In the genomic region with DNA sequence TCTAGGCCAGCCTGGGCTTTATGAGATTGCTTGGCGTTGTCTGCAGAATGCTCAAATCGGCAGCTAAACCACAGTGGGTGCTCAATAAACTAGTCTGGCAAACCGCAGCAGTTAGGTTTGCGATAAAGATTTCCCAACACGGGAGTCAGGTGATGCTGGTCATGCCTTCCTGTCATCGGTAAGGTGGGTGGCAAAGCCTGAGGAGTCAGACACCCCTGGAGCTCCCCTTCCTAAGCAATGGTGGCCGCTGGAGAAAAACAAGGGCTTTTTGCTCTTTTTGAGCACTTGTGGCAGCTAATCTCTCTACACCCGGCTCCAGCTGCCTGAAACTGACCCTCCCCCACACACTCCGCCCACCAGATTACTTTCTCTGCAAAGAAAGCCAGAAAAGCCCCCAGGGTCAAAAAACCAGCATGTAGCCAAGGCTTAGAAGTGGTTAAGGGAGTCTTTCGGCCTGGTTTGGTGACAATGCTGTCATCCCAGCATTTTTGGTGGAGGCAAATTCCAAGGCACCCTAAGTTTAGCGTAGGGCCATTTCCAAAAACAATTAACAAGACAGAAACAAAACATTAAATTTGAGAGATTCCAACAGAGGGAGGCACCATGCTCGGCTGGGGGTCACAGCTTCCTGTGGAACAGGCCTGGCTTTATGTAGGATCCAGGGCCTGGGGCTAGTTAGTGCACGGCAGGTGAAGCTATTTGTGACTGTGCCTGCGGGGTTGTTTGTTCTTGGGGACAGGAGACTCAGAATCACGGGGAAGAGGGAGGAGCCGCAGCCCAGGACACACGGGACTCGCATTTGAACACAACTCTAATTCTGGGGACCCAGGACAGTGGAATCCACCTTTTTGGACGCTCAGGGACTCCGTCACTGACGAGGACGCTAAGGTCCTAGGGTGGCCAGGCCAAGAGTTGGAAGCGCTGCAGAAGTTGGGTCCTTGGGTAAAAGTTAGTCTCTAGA, we compare ENCODE assay signal across 8 mouse cellular contexts. TPM values are rescaled to one million over a fixed set of nuclear protein-coding genes. Genes with fewer than 3 reads are reported as not detected.
DNase-seq lines count a peak whose midpoint lies in the region; ATAC-seq and TF ChIP-seq lines count a peak whose summit lies in the region.

No protein-coding gene starts in this region.

- peak overlapping the region; percentile 70 for H3K4me2 ChIP-seq in heart, postnatal 0 days (ENCODE audit: low read depth, low read length)
- H3K4me2 ChIP-seq in limb, embryonic 11.5 days (ENCODE audit: low read depth, severe bottlenecking) = peak overlapping the region; percentile 85

- peaks cover 24% of the 10 kb centered on the region; the same call in 1 of the 2 replicates for H3K4me1 ChIP-seq in spleen, adult 2 months (ENCODE audit: control insufficient read depth, insufficient read depth, insufficient read length)
- H3K4me1 ChIP-seq in embryonic facial prominence, embryonic 10.5 days = peaks cover 51% of the 10 kb centered on the region
- H3K4me1 ChIP-seq in heart, postnatal 0 days (ENCODE audit: control insufficient read depth, insufficient read depth) = peaks cover 27% of the 10 kb centered on the region
- peaks cover 33% of the 10 kb centered on the region for H3K4me1 ChIP-seq in limb, embryonic 11.5 days (ENCODE audit: control insufficient read depth, insufficient read depth, low read length)
- H3K4me1 ChIP-seq in midbrain, embryonic 10.5 days = peaks cover 53% of the 10 kb centered on the region

- no peak for TF ChIP-seq POLR2A in spleen, adult 2 months (IDR thresholded peaks at IDR 0.05; ENCODE audit: low read depth, low read length)

- H3K36me3 ChIP-seq in spleen, adult 2 months (ENCODE audit: control insufficient read depth, insufficient read depth, low read length) = peaks cover 6% of the 10 kb centered on the region
- H3K36me3 ChIP-seq in embryonic facial prominence, embryonic 10.5 days (replicated peaks) = peaks cover 24% of the 10 kb centered on the region
- peaks cover 25% of the 10 kb centered on the region for H3K36me3 ChIP-seq in heart, postnatal 0 days (replicated peaks; ENCODE audit: control insufficient read depth, insufficient read depth, low read length)
- H3K36me3 ChIP-seq in limb, embryonic 11.5 days (ENCODE audit: control insufficient read depth, insufficient read depth, low read length) = peaks cover 10% of the 10 kb centered on the region
- peaks cover 26% of the 10 kb centered on the region for H3K36me3 ChIP-seq in midbrain, embryonic 10.5 days

- H3K27ac ChIP-seq in spleen, adult 2 months (ENCODE audit: insufficient read depth, low read length) = peak overlapping the region; percentile 74
- H3K27ac ChIP-seq in embryonic facial prominence, embryonic 10.5 days (replicated peaks) = peak overlapping the region; percentile 92
- H3K27ac ChIP-seq in heart, postnatal 0 days (ENCODE audit: low read depth) = peak overlapping the region; percentile 93
- H3K27ac ChIP-seq in limb, embryonic 11.5 days (replicated peaks; ENCODE audit: low read depth, low read length) = peak overlapping the region; percentile 95
- peak overlapping the region; percentile 94 for H3K27ac ChIP-seq in midbrain, embryonic 10.5 days (replicated peaks)

- peak overlapping the region; percentile 57 for H3K4me3 ChIP-seq in spleen, adult 2 months (ENCODE audit: extremely low read depth, insufficient read depth, insufficient read length)
- peak overlapping the region; percentile 68 for H3K4me3 ChIP-seq in embryonic facial prominence, embryonic 10.5 days
- H3K4me3 ChIP-seq in heart, postnatal 0 days (ENCODE audit: low read depth, low read length) = peak overlapping the region; percentile 58
- peak overlapping the region; percentile 55 for H3K4me3 ChIP-seq in limb, embryonic 11.5 days (ENCODE audit: low read depth, low read length)
- peak overlapping the region; percentile 63 for H3K4me3 ChIP-seq in midbrain, embryonic 10.5 days

- no peak for DNase-seq in spleen, adult 2 months (ENCODE audit: low read depth in 1 of 2, low spot score in 2 of 2)
- DNase-seq in spleen, adult 18-20 months = no peak
- peak; percentile 81 for DNase-seq in embryonic facial prominence, embryonic 10.5 days (ENCODE audit: low spot score)
- DNase-seq in heart, postnatal 0 days (ENCODE audit: low spot score) = peak; percentile 54
- DNase-seq in limb, embryonic 11.5 days (ENCODE audit: low spot score) = peak; percentile 84
- DNase-seq in midbrain, embryonic 10.5 days (ENCODE audit: low spot score) = peak; percentile 81
- DNase-seq in thymus, postnatal 10 days (ENCODE audit: low spot score in 2 of 2) = peak; percentile 37 to 39
- no peak for DNase-seq in cerebellum, postnatal 14 days

- H3K27me3 ChIP-seq in spleen, adult 2 months (ENCODE audit: control insufficient read depth, insufficient read depth, low read length) = no peaks in the 10 kb centered on the region
- H3K27me3 ChIP-seq in embryonic facial prominence, embryonic 10.5 days (replicated peaks; ENCODE audit: low read depth, poor library complexity, severe bottlenecking) = no peaks in the 10 kb centered on the region
- no peaks in the 10 kb centered on the region for H3K27me3 ChIP-seq in heart, postnatal 0 days (ENCODE audit: control insufficient read depth, insufficient read depth, low read length)
- H3K27me3 ChIP-seq in limb, embryonic 11.5 days (ENCODE audit: control insufficient read depth, insufficient read depth, low read length) = no peaks in the 10 kb centered on the region
- H3K27me3 ChIP-seq in midbrain, embryonic 10.5 days (ENCODE audit: low read depth, poor library complexity, severe bottlenecking) = no peaks in the 10 kb centered on the region

- ATAC-seq in heart, postnatal 0 days (ENCODE audit: insufficient read depth, low read depth) = peak; percentile 28
- ATAC-seq in limb, embryonic 11.5 days (ENCODE audit: insufficient number of reproducible peaks, low FRiP score, low TSS enrichment, low read depth) = peak; percentile 27

- no peak for TF ChIP-seq EP300 in heart, postnatal 0 days (IDR thresholded peaks at IDR 0.05; ENCODE audit: low read depth)

- TF ChIP-seq CTCF in spleen, adult 2 months (IDR thresholded peaks at IDR 0.05; ENCODE audit: extremely low read depth, insufficient read depth, insufficient read length, insufficient replicate concordance) = no peak
- no peak for TF ChIP-seq CTCF in heart, postnatal 0 days (IDR thresholded peaks at IDR 0.05; ENCODE audit: low read depth)

- H3K9me3 ChIP-seq in embryonic facial prominence, embryonic 10.5 days = no peaks in the 10 kb centered on the region
- no peaks in the 10 kb centered on the region for H3K9me3 ChIP-seq in heart, postnatal 0 days (replicated peaks; ENCODE audit: control insufficient read depth, low read length)
- no peaks in the 10 kb centered on the region for H3K9me3 ChIP-seq in limb, embryonic 11.5 days (ENCODE audit: control insufficient read depth, low read length)
- no peaks in the 10 kb centered on the region for H3K9me3 ChIP-seq in midbrain, embryonic 10.5 days (replicated peaks)

- peak overlapping the region; percentile 57 for H3K9ac ChIP-seq in heart, postnatal 0 days (replicated peaks; ENCODE audit: low read depth, low read length)
- peak overlapping the region; percentile 62 for H3K9ac ChIP-seq in limb, embryonic 11.5 days (ENCODE audit: low read length)

- WGBS in spleen, adult 2 months = 17% methylated on average over 23 of the region's 23 CpGs
- WGBS in embryonic facial prominence, embryonic 10.5 days = under 1% methylated on average over 23 of the region's 23 CpGs
- WGBS in heart, postnatal 0 days = 3% methylated on average over 23 of the region's 23 CpGs
- under 1% methylated on average over 23 of the region's 23 CpGs for WGBS in limb, embryonic 11.5 days
- under 1% methylated on average over 23 of the region's 23 CpGs for WGBS in midbrain, embryonic 10.5 days

RNA-seq across cellular contexts. Expression of a gene that starts 3.0 kb away (rescaled TPM):
- 13.4 and 17.3 TPM in 2 replicates for polyA plus RNA-seq in spleen, adult 2 months (2012; rRNA removed)
- polyA plus RNA-seq in embryonic facial prominence, embryonic 10.5 days (2016; fragmentation: Nextera tagmentation; extraction: Ambion mirVana) = 67.7 and 72.2 TPM in 2 replicates
- total RNA-seq in heart, postnatal 0 days (2014; rRNA removed; ENCODE audit: low replicate concordance) = 76.8 and 78.5 TPM in 2 replicates
- polyA plus RNA-seq in heart, postnatal 0 days (2015; fragmentation: Nextera tagmentation; extraction: Ambion mirVana) = 70.9 and 73.0 TPM in 2 replicates
- 58.7 and 66.0 TPM in 2 replicates for polyA plus RNA-seq in limb, embryonic 11.5 days (2014; fragmentation: Nextera tagmentation; extraction: Ambion mirVana)
- polyA plus RNA-seq in midbrain, embryonic 10.5 days (2016; fragmentation: Nextera tagmentation; extraction: Ambion mirVana) = 59.5 and 70.0 TPM in 2 replicates

RNA-seq across cellular contexts. Expression of a gene that starts 10.4 kb away (rescaled TPM):
- 0.12 TPM in 1 of 2 replicates, not detected in the other for polyA plus RNA-seq in spleen, adult 2 months (2012; rRNA removed)
- not detected in 2 replicates for polyA plus RNA-seq in embryonic facial prominence, embryonic 10.5 days (2016; fragmentation: Nextera tagmentation; extraction: Ambion mirVana)
- total RNA-seq in heart, postnatal 0 days (2014; rRNA removed; ENCODE audit: low replicate concordance) = not detected in 2 replicates
- not detected in 2 replicates for polyA plus RNA-seq in heart, postnatal 0 days (2015; fragmentation: Nextera tagmentation; extraction: Ambion mirVana)
- not detected in 2 replicates for polyA plus RNA-seq in limb, embryonic 11.5 days (2014; fragmentation: Nextera tagmentation; extraction: Ambion mirVana)
- not detected in 2 replicates for polyA plus RNA-seq in midbrain, embryonic 10.5 days (2016; fragmentation: Nextera tagmentation; extraction: Ambion mirVana)

RNA-seq across cellular contexts. Expression of a gene that starts 13.1 kb away (rescaled TPM):
- 20.5 and 21.6 TPM in 2 replicates for polyA plus RNA-seq in spleen, adult 2 months (2012; rRNA removed)
- polyA plus RNA-seq in embryonic facial prominence, embryonic 10.5 days (2016; fragmentation: Nextera tagmentation; extraction: Ambion mirVana) = 3.2 and 3.7 TPM in 2 replicates
- 12.3 and 13.8 TPM in 2 replicates for total RNA-seq in heart, postnatal 0 days (2014; rRNA removed; ENCODE audit: low replicate concordance)
- polyA plus RNA-seq in heart, postnatal 0 days (2015; fragmentation: Nextera tagmentation; extraction: Ambion mirVana) = 4.4 and 4.6 TPM in 2 replicates
- 3.2 and 3.8 TPM in 2 replicates for polyA plus RNA-seq in limb, embryonic 11.5 days (2014; fragmentation: Nextera tagmentation; extraction: Ambion mirVana)
- 2.4 and 3.1 TPM in 2 replicates for polyA plus RNA-seq in midbrain, embryonic 10.5 days (2016; fragmentation: Nextera tagmentation; extraction: Ambion mirVana)

RNA-seq across cellular contexts. Expression of a gene that starts 13.5 kb away (rescaled TPM):
- 16.5 and 23.9 TPM in 2 replicates for polyA plus RNA-seq in spleen, adult 2 months (2012; rRNA removed)
- polyA plus RNA-seq in embryonic facial prominence, embryonic 10.5 days (2016; fragmentation: Nextera tagmentation; extraction: Ambion mirVana) = 279 and 301 TPM in 2 replicates
- total RNA-seq in heart, postnatal 0 days (2014; rRNA removed; ENCODE audit: low replicate concordance) = 26.8 and 33.8 TPM in 2 replicates
- 13.2 and 14.4 TPM in 2 replicates for polyA plus RNA-seq in heart, postnatal 0 days (2015; fragmentation: Nextera tagmentation; extraction: Ambion mirVana)
- polyA plus RNA-seq in limb, embryonic 11.5 days (2014; fragmentation: Nextera tagmentation; extraction: Ambion mirVana) = 153 and 167 TPM in 2 replicates
- 291 and 321 TPM in 2 replicates for polyA plus RNA-seq in midbrain, embryonic 10.5 days (2016; fragmentation: Nextera tagmentation; extraction: Ambion mirVana)

RNA-seq across cellular contexts. Expression of a gene that starts 33.0 kb away (rescaled TPM):
- polyA plus RNA-seq in spleen, adult 2 months (2012; rRNA removed) = 21.1 and 29.0 TPM in 2 replicates
- polyA plus RNA-seq in embryonic facial prominence, embryonic 10.5 days (2016; fragmentation: Nextera tagmentation; extraction: Ambion mirVana) = 12.5 and 13.2 TPM in 2 replicates
- 82.1 and 84.3 TPM in 2 replicates for total RNA-seq in heart, postnatal 0 days (2014; rRNA removed; ENCODE audit: low replicate concordance)
- polyA plus RNA-seq in heart, postnatal 0 days (2015; fragmentation: Nextera tagmentation; extraction: Ambion mirVana) = 29.5 and 37.1 TPM in 2 replicates
- polyA plus RNA-seq in limb, embryonic 11.5 days (2014; fragmentation: Nextera tagmentation; extraction: Ambion mirVana) = 12.5 and 12.8 TPM in 2 replicates
- polyA plus RNA-seq in midbrain, embryonic 10.5 days (2016; fragmentation: Nextera tagmentation; extraction: Ambion mirVana) = 11.7 and 15.1 TPM in 2 replicates

Comparison
In these comparisons a context has a peak if more than half of its experiments do, and no peak if none do; other contexts are left out.
1. DNase-seq: peak in embryonic facial prominence, embryonic 10.5 days (single experiment), heart, postnatal 0 days (single experiment), limb, embryonic 11.5 days (single experiment), midbrain, embryonic 10.5 days (single experiment) and thymus, postnatal 10 days (2 of 2); none in spleen, adult 2 months (0 of 2), spleen, adult 18-20 months (0 of 2) and cerebellum, postnatal 14 days (0 of 2).
2. Peak in every context shown above with its lines, with median percentiles within 50 percentile points of each other: H3K27ac ChIP-seq and H3K4me3 ChIP-seq.